Mouse (Mus musculus) stomach, postnatal 0 days (tissue): ENCODE data around the gene Rad51b.

Source experiments
- CTCF ChIP-seq: IDR thresholded peaks from 2 replicates; pipeline ENCODE4 v1.5.1; 2016; ENCODE audit warnings: antibody characterized with exemption, low read depth, mild to moderate bottlenecking, moderate library complexity
- EP300 ChIP-seq: optimal IDR thresholded peaks from 2 replicates; pipeline ENCODE3; 2016; ENCODE audit warnings: antibody characterized with exemption

GRCm38 (mm10) chr12:79377861-79378260, 80.8 kb downstream of the Rad51b start:
- TF ChIP-seq EP300 (no peak), CTCF (no peak)
